Mouse (Mus musculus): ENCODE data around the gene Iqgap2.

GRCm38 (mm10) chr13:95696654-95697163 lies 195.0 kb downstream of the Iqgap2 start, which contains the start of gene F2rl2:
- TF ChIP-seq POLR2A (IDR thresholded peaks at IDR 0.05; ENCODE audit: insufficient read depth, low read depth, low read length) (no peak), CTCF (IDR thresholded peaks at IDR 0.05) (no peak), EP300 (IDR thresholded peaks at IDR 0.05; ENCODE audit: insufficient read depth, low read depth, low read length) (no peak)

All from heart, adult 2 months (tissue).